Mouse (Mus musculus): ENCODE data around the gene Pkp2.

Pkp2 gene

DNA sequence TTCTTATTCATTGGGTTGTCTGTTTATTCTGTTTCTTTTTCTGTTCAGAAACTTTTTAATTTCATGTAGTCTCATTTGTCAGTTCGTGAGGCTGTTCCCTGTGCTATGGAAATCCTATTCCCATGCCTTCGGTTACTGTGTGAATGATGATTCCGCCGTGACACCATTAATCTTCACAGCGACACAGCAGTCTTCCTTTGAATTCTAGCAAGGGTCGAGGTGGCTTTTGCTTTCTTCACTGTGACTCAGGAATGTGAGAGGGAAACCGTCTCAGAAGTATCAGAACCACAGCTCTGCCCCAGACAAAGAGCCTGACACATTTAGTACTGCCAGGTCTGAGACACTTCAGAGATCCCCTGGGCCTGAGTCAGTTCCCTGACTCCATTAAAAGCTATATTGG, 42.8 kb downstream of the Pkp2 start:
- in situ Hi-C loops (cut with MboI; ENCODE audit: unreplicated experiment in 2 of 2) = no loop called here

DNA sequence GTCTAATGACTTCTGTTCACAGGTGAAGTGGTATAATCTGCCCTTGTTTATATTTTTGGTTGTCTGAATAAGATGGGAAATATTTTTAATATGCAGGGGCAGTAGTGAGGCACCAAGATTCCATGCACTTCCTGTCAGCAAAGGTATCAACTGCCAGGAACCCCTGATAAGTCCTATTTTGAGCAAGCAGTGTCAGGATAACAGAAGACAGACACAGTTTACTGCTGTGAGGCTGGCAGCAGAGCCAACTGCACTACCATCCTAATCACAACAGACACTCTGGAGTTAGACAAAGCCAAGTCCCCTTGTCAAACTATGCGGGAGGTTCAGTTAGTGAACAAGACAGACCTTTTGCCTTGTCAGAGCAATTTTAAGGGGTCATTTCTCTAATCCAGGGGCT, 43.6 kb downstream of the Pkp2 start:
- in situ Hi-C loops (cut with MboI; ENCODE audit: unreplicated experiment in 2 of 2) = no loop called here

DNA sequence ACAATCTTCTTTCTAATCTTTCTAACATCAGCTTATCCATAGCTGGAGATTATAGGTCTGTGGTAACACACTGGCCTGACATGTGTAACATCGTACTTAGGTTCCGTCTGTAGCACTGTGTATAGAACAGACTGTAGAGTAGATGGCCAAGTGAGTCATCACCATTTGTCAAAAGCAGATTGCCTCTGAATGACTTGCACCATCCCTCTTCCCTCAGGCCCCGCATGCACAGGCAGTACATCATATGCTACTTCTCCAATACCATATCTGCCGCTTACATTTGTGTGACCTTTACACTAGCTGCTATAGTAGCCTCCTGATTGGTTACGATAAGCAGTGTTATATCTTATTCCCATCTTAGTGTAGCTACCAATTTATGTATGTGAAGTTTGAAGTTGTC, 47.8 kb downstream of the Pkp2 start:
- in situ Hi-C loops (cut with MboI; ENCODE audit: unreplicated experiment in 2 of 2) = no loop called here

DNA sequence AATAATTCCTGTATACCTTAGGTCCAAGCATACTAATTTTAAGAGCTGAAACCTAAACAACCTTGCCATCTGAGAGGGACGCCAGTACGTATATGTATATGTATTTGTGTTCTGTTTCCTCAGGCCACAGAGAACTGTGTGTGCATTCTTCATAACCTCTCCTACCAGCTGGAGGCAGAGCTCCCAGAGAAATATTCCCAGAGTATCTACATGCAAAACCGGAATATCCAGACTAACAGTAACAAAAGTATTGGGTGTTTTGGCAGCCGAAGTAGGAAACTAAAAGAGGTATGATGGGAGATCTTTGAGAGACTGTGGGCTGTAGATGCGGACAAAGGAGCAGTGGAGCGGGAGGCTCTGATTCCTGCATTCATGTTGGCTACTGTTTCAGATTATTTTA, 48.4 kb downstream of the Pkp2 start:
- in situ Hi-C loops (cut with MboI; ENCODE audit: unreplicated experiment in 2 of 2) = no loop called here

DNA sequence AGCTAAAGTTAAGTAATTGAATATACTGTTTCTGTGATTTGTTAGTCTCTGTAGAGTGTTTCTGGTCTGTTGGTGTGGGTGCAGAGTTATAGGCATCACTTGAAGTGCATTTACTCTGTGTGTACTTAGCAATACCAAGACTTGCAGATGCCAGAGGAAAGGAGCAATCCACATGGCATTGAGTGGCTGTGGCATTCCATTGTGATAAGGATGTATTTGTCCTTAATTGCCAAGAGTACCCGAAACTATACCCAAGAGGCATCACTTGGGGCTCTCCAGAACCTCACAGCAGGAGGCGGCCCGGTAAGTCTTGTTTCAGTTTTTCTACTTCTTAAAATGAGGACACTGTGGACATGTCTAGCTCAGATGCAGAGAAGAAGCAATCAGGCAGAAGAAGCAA, 49.3 kb downstream of the Pkp2 start:
- in situ Hi-C loops (cut with MboI; ENCODE audit: unreplicated experiment in 2 of 2) = no loop called here

DNA sequence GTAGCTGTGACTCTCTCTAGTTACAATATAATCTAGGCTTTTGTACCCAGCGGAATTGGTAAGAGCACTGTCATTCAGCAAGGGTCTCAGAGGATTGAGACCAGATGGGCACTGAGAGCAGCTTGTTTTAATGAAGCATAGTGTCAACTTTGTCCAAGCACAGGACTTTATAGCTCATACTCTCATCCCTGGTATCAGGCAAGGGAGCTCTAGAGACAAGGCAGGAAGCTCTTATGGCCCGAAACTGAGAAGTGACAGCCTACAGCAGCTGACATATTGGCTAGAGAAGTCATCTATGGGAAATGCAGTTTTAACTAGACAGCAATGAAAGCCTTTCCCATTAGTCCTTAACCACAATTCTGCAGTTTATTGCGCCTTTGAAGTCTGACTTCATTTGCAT, 59.9 kb downstream of the Pkp2 start:
- in situ Hi-C loops (cut with MboI; ENCODE audit: unreplicated experiment in 2 of 2) = no loop called here

DNA sequence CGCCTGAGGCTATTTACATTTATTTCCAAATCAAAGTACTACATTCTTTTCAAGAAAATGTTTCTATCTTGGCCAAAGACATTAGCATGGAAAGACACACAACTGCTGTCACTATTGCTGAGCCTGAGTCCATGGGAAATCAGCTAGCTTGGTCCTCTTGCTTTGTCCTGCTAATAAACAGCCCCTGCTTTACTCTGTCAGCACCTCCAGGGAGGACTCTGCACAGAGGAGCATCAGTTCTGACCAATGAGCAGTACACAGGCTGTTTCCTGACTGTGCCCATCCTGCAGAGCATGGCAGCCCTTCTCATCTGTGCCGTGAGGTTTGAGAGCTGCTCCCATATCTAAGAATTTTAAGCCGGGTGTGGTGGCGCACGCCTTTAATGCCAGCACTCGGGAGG, 60.6 kb downstream of the Pkp2 start:
- in situ Hi-C loops (cut with MboI; ENCODE audit: unreplicated experiment in 2 of 2) = no loop called here

DNA sequence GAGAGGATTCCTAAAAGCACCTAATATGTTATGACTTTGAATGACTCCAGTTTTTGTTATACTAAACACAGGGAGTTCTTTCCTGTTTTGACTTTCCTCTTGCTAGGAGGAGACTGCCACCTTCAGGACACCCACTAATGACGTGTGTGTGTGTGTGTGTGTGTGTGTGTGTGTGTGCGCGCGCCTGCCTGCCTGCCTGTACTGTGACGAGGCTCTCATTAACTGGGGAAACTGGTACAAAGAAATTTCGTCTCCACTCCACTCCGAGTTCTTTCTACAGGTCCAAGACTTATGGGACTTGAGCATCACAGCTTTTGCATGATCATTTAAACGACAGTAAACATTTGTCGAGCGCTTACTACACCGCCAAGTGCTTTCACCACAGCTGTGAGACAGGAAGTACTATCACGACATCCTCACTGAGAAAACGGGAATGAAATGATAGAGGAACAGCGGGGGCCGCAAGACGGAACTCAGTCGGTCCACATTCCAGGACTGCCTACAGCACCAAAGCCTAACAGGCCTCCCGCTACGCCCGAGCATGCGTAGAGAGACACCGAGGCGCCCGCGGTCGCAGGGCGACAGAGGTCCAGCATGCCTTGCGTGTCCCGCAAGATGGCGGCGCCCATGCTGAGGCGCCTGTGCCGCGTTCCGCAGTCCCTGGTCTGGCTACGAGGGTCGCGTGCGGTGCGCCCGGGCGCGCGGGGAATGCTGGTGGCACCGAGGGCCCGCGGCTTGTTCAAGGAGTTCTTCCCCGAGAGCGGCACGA, 89.4 kb downstream of the Pkp2 start, which contains the start of gene Yars2:
TSS of gene Yars2 (plus strand) at position 597 of the 769 bp plus-strand sequence.
- in situ Hi-C loops (cut with MboI; ENCODE audit: unreplicated experiment in 2 of 2) = loop anchor here (5.0 to 25.0 kb wide), 7 partner anchors 52 to 985 kb away; partner anchors contain the start of genes Dnm1l (in 1 of the 2) and Tmem191c (in 1 of the 2)

DNA sequence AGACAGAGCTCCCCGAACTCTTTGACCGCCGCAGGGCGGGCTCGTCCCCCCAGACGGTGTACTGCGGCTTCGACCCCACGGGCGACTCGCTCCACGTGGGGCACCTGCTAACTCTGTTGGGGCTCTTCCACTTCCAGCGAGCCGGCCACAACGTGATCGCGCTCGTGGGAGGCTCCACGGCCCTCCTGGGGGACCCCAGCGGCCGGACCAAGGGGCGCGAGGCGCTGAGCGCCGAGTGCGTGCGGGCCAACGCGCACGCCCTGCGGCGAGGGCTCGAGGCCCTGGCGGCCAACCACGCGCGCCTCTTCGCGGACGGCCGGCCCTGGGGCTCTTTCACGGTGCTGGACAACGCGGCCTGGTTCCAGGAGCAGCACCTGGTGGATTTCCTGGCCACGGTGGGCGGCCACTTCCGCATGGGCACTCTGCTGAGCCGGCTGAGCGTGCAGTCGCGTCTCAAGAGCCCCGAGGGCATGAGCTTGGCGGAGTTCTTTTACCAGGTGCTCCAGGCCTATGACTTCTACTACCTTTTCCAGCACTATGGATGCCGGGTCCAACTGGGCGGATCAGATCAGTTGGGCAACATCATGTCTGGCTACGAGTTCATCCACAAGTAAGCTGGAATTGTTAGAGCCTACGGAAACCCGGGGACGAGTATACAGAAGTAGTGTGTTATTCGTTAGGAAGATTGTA, 90.2 kb downstream of the Pkp2 start:
- in situ Hi-C loops (cut with MboI; ENCODE audit: unreplicated experiment in 2 of 2) = loop anchor here (5.0 to 25.0 kb wide), 7 partner anchors 52 to 984 kb away; partner anchors contain the start of genes Dnm1l (in 1 of the 2) and Tmem191c (in 1 of the 2)

DNA sequence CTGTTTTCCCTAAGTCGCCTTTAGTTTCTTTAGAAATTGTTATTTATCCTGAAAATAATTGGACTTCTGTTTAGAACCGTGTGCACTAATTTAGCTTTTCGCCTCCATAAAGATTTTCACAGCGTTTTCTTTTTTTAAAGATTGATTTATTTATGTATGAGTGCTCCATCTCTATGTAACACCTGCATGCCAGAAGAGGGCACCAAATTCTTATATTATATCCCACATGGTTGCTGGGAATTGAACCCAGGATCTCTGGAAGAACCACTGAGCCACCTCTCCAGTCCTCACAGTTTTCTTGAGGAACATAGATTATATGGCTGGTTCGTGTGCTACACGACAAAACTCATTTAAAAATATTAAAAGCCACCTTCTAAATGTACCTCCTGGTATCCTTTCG, 90.8 kb downstream of the Pkp2 start:
- in situ Hi-C loops (cut with MboI; ENCODE audit: unreplicated experiment in 2 of 2) = loop anchor here (5.0 to 25.0 kb wide), 7 partner anchors 51 to 983 kb away; partner anchors contain the start of genes Dnm1l (in 1 of the 2) and Tmem191c (in 1 of the 2)

DNA sequence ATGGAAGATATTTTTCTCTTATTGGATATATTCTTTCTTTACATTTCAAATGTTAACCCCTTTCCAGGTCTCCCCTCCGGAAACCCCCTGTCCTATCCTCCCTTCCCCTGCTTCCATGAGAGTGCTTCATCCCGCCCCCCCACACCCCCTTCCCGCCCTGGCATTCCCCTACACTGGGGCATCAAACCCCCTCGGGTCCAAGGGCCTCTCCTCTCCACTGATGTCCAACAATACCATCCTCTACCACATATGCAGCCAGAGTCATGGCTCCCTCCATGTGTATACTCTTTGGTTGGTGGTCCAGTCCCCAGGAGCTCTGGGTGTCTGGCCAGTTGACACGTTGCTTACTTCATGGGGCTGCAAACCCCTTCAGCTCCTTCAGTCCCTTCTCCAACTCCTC, 98.2 kb downstream of the Pkp2 start:
- in situ Hi-C loops (cut with MboI; ENCODE audit: unreplicated experiment in 2 of 2) = loop anchor here in 1 of 2 experiments (5.0 to 25.0 kb wide), 2 partner anchors 596 to 976 kb away; partner anchors contain the start of gene Tmem191c
